Mouse (Mus musculus): ENCODE results near the gene Psme1.

Gene Psme1

DNA sequence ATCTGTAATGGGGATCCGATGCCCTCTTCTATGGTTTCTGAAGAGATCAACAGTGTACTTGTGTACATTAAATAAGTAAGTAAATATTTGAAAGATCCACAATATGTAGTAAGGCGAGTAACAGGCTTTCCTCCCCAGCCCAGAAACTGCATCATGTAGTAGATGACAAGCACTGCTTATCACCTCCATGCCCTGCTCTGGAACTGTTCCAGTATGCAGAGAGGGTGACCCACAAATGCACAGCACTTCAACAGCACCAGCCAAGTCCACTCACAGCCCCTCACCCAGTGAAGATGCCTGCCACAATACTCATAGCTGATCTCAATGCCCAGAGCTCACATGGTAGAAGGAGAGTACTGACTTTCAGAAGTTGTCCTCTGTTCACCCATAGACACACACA lies 7.3 kb upstream of the Psme1 start:
- in situ Hi-C loops (cut with MboI, MseI): no loop called here

GRCm38 (mm10) chr14:55571760-55572159 lies 6.2 kb upstream of the Psme1 start:
- in situ Hi-C loops (cut with MboI, MseI): no loop called here

GRCm38 (mm10) chr14:55575302-55575701 lies 2.6 kb upstream of the Psme1 start, which contains the start of gene Fitm1:
TSS of gene Fitm1 (plus strand) at chr14:55575617.
- in situ Hi-C loops (cut with MboI, MseI): no loop called here

GRCm38 (mm10) chr14:55575711-55576110 lies 2.2 kb upstream of the Psme1 start:
- in situ Hi-C loops (cut with MboI, MseI): no loop called here

DNA sequence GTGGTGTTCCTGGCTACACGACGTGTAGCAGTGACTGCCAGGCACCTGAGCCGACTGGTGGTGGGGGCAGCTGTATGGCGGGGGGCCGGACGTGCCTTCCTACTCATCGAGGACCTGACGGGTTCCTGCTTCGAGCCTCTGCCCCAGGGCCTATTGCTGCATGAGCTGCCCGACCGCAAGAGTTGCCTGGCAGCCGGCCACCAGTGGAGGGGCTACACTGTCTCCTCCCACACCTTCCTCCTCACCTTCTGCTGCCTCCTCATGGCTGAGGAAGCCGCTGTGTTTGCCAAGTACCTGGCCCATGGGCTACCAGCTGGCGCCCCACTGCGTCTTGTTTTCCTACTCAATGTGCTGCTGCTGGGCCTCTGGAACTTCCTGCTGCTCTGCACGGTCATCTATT lies 1.5 kb upstream of the Psme1 start:
- in situ Hi-C loops (cut with MboI, MseI): no loop called here

DNA sequence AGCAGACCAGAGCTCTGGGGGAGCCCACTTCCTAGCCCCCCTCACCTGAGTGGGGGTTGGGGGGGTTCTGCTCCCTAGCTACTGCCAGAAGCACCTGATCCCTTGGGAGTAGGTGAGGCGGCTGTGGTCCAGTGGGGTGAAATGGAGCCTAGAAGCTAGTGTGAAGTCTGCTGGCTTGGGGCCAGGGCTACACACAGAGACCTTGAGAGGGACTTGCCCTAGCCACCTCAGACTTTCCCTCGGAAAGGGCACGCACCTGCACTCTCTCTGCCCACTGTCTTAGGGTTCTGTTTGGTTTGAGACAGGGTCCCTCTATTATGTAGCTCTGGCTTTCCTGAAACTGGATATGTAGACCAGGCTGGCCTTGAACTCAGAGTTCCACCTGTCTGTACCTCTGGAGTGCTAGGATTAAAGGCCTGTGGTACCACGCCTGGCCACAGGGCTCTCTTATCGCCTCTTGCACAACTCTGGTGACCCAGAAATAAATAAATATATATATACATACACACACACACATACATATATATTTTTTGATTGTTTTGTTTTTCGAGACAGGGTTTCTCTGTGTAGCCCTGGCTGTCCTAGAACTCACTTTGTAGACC lies 846 bp downstream of the Psme1 start:
- in situ Hi-C loops (cut with MboI, MseI): no loop called here

GRCm38 (mm10) chr14:55579511-55580496 lies 1.9 kb downstream of the Psme1 start:
- in situ Hi-C loops (cut with MboI, MseI): no loop called here

GRCm38 (mm10) chr14:55580731-55581130 lies 2.8 kb downstream of the Psme1 start:
- in situ Hi-C loops (cut with MboI, MseI): no loop called here

DNA sequence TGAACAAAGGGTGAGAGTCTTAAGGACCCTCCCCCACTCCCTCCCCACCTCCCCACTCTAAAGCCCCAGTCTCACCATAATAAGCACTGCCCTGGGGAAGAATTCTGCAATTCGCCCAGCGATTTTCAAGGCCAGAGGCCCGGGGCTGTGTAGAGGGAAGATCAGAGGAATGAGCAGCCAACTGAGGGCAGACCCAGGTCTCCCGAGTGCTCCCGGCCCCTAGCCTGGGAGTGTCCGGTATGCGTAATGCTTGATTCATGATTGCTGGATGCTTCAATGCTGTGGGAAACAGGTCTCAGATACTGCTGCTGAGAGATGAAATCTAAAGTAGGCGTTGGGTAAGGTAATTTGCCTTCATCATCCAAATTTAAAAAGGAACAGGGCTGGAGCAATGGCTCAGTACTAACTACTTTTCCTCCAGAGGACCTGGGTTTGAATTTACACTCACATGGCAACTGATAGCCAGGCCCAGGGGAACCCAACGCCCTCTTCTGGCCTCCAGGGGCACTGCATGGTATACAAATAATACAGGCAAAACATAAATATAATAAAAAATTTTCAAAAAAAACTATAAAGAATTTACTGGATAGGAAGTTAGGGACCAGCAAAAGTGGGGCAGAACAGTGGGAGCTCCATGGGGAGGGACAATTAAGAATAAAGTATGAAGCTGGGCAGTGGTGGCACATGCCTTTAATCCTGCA lies 4.2 kb downstream of the Psme1 start:
- in situ Hi-C loops (cut with MboI, MseI): no loop called here

DNA sequence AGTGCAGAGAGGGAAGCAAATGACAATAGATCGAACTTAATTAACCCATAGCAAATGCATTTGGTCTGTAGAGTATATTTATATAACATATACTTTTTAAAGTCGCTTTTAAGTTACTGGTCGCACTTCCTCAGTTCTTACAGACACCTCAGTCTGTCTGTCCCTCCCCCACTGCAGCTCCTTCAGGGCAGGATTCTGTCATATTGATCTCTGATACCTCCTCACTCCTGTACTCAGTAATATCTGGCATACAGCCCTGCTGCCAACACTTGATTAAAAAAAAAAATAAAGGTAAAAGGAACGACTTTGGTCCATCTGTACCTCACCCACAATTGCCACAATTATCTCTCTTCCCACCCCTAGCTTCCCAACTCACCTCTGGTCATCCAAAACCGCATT lies 6.4 kb downstream of the Psme1 start:
- in situ Hi-C loops (cut with MboI, MseI): no loop called here

DNA sequence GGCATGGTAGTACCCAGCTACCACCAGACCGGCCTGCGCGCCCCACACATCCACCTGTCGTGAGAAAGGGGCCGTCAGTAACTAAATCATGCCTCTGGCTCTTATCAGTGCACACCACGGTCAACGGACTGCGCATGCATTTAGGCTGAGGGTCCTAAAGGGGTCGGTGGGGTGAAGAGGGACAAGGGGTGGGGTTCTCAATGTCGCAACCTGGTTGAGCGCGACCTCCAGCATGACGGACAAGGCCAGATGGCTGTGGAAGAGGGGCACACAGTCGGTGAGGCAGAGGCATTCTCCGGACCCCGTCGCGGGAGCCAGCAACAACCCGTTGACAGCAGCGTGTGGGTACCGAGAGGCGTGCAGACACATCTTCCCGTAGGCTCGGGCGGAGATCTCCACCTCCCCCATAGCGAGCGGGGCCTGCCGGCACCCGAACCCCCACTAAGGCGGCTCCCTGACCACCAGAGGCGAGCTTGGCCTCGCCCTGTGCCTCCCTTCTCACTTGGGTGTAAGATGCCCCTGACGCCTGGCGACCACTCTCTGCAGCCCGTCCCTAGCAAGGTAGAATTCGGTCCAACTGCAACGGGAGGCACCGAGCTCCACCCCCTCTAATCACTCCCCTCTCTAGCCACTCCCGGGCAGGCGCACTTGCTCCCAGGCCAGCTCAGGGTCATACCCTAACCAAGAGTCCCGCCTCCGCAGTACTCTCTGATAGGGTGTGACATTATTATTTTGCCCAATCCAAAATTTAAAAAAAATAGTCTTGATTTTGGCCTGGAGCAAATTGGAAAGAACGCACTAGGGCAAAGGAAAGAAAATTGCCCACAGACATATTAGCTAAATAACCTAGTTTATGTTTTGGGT lies 7.0 kb downstream of the Psme1 start, which contains the start of gene Emc9:
Gene Emc9, minus strand, starts transcription at position 601 of the 864 bp plus-strand sequence.
- in situ Hi-C loops (cut with MboI, MseI): no loop called here

DNA sequence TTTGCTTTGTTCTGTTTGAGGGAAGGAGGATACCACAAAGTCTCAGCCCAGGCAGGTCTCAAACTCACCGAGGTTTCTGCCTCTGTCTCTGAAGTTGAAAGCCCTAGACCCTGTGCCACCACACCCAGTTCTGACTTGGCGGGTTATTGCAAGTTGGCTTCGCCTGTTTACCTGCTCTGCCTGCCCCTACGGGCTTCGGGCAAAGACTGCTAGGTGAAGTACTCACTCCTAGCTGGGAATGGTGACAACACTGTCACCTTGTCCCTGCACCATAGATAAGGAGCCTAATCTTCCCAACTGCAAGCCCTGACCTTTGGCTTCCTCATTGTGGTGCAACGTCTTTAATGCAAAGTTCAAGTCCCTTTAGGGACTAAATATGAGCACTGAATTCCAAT lies 7.6 kb downstream of the Psme1 start:
- in situ Hi-C loops (cut with MboI, MseI): no loop called here

GRCm38 (mm10) chr14:55586149-55586548 lies 8.2 kb downstream of the Psme1 start:
- in situ Hi-C loops (cut with MboI, MseI): no loop called here

DNA sequence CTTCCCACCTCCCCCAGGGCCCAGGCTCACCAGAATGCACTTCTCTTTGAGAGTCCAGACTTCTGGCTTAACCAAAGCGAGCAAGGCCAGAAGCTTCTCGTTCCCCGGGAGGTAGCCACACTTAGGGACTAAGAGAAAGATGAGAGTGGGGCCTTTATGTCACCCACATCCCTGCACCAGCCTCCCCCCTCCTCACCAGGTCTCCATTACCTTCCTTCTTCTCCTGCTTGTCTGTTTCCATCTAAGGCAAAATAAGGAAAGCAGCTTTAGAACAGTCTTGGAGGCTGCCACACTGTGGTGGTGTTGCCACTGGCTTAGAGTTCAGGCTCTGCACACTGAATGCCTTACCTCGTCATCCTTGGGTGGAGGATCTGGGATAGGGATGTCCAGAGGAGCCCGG lies 11.3 kb downstream of the Psme1 start:
- in situ Hi-C loops (cut with MboI, MseI): no loop called here

- in situ Hi-C loops (cut with MboI, MseI): no loop called here
Observed at GRCm38 (mm10) chr14:55589771-55590448, 12.0 kb downstream of the Psme1 start.

GRCm38 (mm10) chr14:55590748-55591330 lies 12.9 kb downstream of the Psme1 start, which contains the start of gene Psme2:
TSS of gene Psme2 (minus strand) at chr14:55591113.
- in situ Hi-C loops (cut with MboI, MseI): no loop called here

GRCm38 (mm10) chr14:55591331-55591891 lies 13.5 kb downstream of the Psme1 start, which contains the start of gene Rnf31:
TSS of gene Rnf31 (plus strand) at chr14:55591708.
- in situ Hi-C loops (cut with MboI, MseI): no loop called here

DNA sequence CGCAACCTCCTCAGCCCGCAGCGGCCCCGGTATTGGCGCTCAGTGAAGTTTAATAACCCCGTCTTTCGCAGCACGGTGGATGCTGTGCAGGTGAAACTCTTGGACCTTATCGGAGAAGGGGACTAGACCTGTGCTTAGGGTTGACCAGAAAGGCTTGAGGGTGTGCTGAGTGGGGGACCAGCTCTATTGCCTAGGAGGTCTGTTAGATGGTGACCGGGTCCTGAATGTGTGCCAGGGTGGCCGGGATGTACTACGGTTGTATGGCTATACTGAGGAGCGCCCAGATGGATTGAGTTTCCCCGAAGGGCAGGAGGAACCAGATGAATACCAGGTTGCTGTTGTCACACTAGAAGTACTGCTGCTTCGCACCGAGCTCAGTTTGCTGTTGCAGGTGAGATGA lies 14.3 kb downstream of the Psme1 start:
- in situ Hi-C loops (cut with MboI, MseI): no loop called here

DNA sequence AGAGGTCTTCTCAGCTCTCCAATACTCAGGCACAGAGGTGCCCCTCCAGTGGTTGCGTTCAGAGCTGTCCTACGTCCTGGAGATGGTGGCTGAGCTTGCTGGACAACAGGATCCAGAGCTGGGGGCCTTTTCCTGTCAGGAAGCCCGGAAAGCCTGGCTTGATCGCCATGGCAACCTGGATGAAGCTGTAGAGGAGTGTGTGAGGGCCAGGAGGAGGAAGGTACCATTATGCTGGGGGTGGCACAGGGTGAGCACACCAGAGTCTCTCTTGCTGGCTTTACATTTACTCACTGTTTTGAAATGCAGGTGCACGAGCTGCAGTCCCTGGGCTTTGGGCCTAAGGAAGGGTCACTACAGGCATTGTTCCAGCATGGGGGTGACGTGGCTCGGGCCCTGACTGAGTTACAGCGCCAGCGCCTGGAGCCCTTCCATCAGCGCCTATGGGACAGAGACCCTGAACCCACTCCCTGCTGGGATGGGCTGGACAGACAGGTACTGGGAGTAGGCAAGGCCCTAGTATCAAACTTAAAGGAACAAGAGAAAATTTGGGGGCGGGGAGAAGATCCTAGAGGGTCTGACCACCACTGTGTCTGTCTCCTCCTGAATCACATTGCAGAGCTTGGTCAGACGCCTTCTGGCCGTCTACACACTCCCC lies 18.2 kb downstream of the Psme1 start:
- in situ Hi-C loops (cut with MboI, MseI): no loop called here
